Mouse (Mus musculus): Measurements from ENCODE around the gene Abhd6.

GRCm38 (mm10) chr14:8044786-8045185, 42.1 kb downstream of the Abhd6 start:
- no peak for TF ChIP-seq CTCF (IDR thresholded peaks at IDR 0.05; ENCODE audit: insufficient read depth, low read length)
- TF ChIP-seq POLR2A (IDR thresholded peaks at IDR 0.05; ENCODE audit: borderline replicate concordance, extremely low read depth, low read depth, low read length): no peak

Measured in lung, adult 2 months (tissue).